Mouse (Mus musculus) thymus, adult 2 months (tissue): ENCODE data around the gene Zfp3. TPM values are rescaled to one million over a fixed set of nuclear protein-coding genes. Genes with fewer than 3 reads are reported as not detected.
"Not testable (repeated sequence)": the region's sequence is repeated elsewhere in the genome, so short reads cannot be mapped to it uniquely, and the experiment has no call there.

ENCODE experiments used
- DNase-seq: peaks from one replicate; pipeline ENCODE4 v3.0.0; 2021
- H3K27ac ChIP-seq: fragments of 200-500 bp; 2 replicates; pipeline ENCODE4 v1.5.1; 2012; ENCODE audit warnings: low read length, control low read depth; ENCODE audit not compliant: control insufficient read depth, insufficient read depth
- H3K27me3 ChIP-seq: fragments of 200-500 bp; 2 replicates; pipeline ENCODE4 v1.6.1; 2012; ENCODE audit warnings: mild to moderate bottlenecking, low read length, moderate library complexity, mixed read lengths; ENCODE audit not compliant: control insufficient read depth, insufficient read depth
- H3K36me3 ChIP-seq: fragments of 200-500 bp; 2 replicates; pipeline ENCODE4 v1.6.1; 2012; ENCODE audit warnings: mild to moderate bottlenecking, low read length, moderate library complexity; ENCODE audit not compliant: control insufficient read depth, insufficient read depth
- H3K4me1 ChIP-seq: fragments of 200-500 bp; replicated peaks from 2 replicates; pipeline ENCODE4 v1.6.1; 2012; ENCODE audit warnings: low read length; ENCODE audit not compliant: control insufficient read depth, insufficient read depth
- H3K4me3 ChIP-seq: fragments of 200-500 bp; 2 replicates; pipeline ENCODE4 v1.5.1; 2012; ENCODE audit warnings: mild to moderate bottlenecking, low read length, control low read depth, moderate library complexity; ENCODE audit not compliant: control insufficient read depth, insufficient read depth
- CTCF ChIP-seq: fragments of 200-500 bp; IDR thresholded peaks from 2 replicates; pipeline ENCODE4 v1.5.1; 2012; ENCODE audit warnings: mild to moderate bottlenecking, control low read depth, low read length, moderate library complexity, borderline replicate concordance; ENCODE audit not compliant: control insufficient read depth, poor library complexity, insufficient read depth; ENCODE audit errors: extremely low read depth
- POLR2A ChIP-seq: fragments of 200-500 bp; IDR thresholded peaks from 2 replicates; pipeline ENCODE4 v1.6.1; 2012; ENCODE audit warnings: mild to moderate bottlenecking, low read length, control low read depth, moderate library complexity; ENCODE audit not compliant: control insufficient read depth, poor library complexity, insufficient read depth; ENCODE audit errors: extremely low read depth
- WGBS: fragments of 180-500 bp; shearing (Covaris S2); methylation state at CpG from one replicate; pipeline ENCODE4 v1.1.7; 2018; 5-methylcytosine and 5-hydroxymethylcytosine counted together
- polyA plus RNA-seq: library from polyadenylated mRNA; depleted of rRNA; stranded (reverse); fragments of >200 nt; gene quantifications from 2 replicates; pipeline ENCODE4 v1.2.3, GENCODE M21; 2012

Gene Zfp3
- polyA plus RNA-seq, 1 experiment: 3.9 TPM

- no peaks in the 10 kb centered on the region for H3K36me3 ChIP-seq
- TF ChIP-seq POLR2A: no peak
- TF ChIP-seq CTCF: no peak
- H3K27me3 ChIP-seq: no peaks in the 10 kb centered on the region
- 83% methylated on average over 4 of the region's 4 CpGs for WGBS
- H3K27ac ChIP-seq: no peak overlapping the region
- DNase-seq: no peak
- no peak overlapping the region for H3K4me3 ChIP-seq
- H3K4me1 ChIP-seq: no peaks in the 10 kb centered on the region
These were observed 9.5 kb upstream of the Zfp3 start for GRCm38 (mm10) chr11:70754476-70754875.

GRCm38 (mm10) chr11:70754958-70755357, 9.1 kb upstream of the Zfp3 start:
- Histone ChIP-seq H3K27me3 (no peaks in the 10 kb centered on the region), H3K27ac (no peak overlapping the region), H3K4me3 (no peak overlapping the region), H3K36me3 (no peaks in the 10 kb centered on the region), H3K4me1 (no peaks in the 10 kb centered on the region)
- DNase-seq: no peak
- TF ChIP-seq CTCF (no peak), POLR2A (no peak)
- 73% methylated on average over 7 of the region's 7 CpGs for WGBS

- TF ChIP-seq POLR2A (no peak), CTCF (no peak)
- H3K27ac ChIP-seq: no peak overlapping the region
- no peak overlapping the region for H3K4me3 ChIP-seq
- no peaks in the 10 kb centered on the region for H3K36me3 ChIP-seq
- H3K27me3 ChIP-seq: no peaks in the 10 kb centered on the region
- no peaks in the 10 kb centered on the region for H3K4me1 ChIP-seq
- 7% methylated on average over 7 of the region's 7 CpGs for WGBS
- peak; percentile 88 for DNase-seq
These were observed 8.4 kb upstream of the Zfp3 start for GRCm38 (mm10) chr11:70755645-70756044.

- peaks cover 15% of the 10 kb centered on the region for H3K4me1 ChIP-seq
- not testable (repeated sequence) for H3K27ac ChIP-seq, H3K36me3 ChIP-seq, DNase-seq, H3K27me3 ChIP-seq, H3K4me3 ChIP-seq
- WGBS: 63% methylated on average over 3 of the region's 3 CpGs
These were observed 3.6 kb upstream of the Zfp3 start for GRCm38 (mm10) chr11:70760446-70760845.

- 8% methylated on average over 9 of the region's 9 CpGs for WGBS
- Histone ChIP-seq H3K27me3 (no peaks in the 10 kb centered on the region), H3K4me1 (peaks cover 24% of the 10 kb centered on the region), H3K36me3 (no peaks in the 10 kb centered on the region), H3K4me3 (no peak overlapping the region), H3K27ac (peak overlapping the region; percentile 10)
- no peak for TF ChIP-seq POLR2A
- TF ChIP-seq CTCF: no peak
- DNase-seq: peak; percentile 18
These were observed 1.4 kb upstream of the Zfp3 start for GRCm38 (mm10) chr11:70762641-70763040.

GRCm38 (mm10) chr11:70763582-70763935, 450 bp upstream of the Zfp3 start:
- DNase-seq: no peak
- TF ChIP-seq CTCF (no peak), POLR2A (no peak)
- WGBS: 7% methylated on average over 3 of the region's 3 CpGs
- Histone ChIP-seq H3K4me1 (peaks cover 24% of the 10 kb centered on the region), H3K36me3 (no peaks in the 10 kb centered on the region), H3K27ac (peak overlapping the region; percentile 90), H3K27me3 (no peaks in the 10 kb centered on the region), H3K4me3 (peak overlapping the region; percentile 96)

- Histone ChIP-seq H3K27me3 (no peaks in the 10 kb centered on the region), H3K4me1 (peaks cover 24% of the 10 kb centered on the region), H3K4me3 (no peak overlapping the region), H3K36me3 (no peaks in the 10 kb centered on the region), H3K27ac (peak overlapping the region; percentile 92)
- no peak for TF ChIP-seq POLR2A
- TF ChIP-seq CTCF: no peak
- 44% methylated on average over 16 of the region's 16 CpGs for WGBS
- DNase-seq: peak; percentile 25
These were observed 1.9 kb downstream of the Zfp3 start for GRCm38 (mm10) chr11:70765776-70766445.
